Mouse (Mus musculus) ES-E14 (cell line): ENCODE measurements around the gene E2f4.

ENCODE experiments used
- CHD2 ChIP-seq: IDR thresholded peaks from 2 replicates; pipeline ENCODE4 v1.6.1; 2014; ENCODE audit warnings: mild to moderate bottlenecking, low read depth, low read length, inconsistent platforms
- HCFC1 ChIP-seq: IDR thresholded peaks from 2 replicates; pipeline ENCODE4 v1.6.1; 2012; ENCODE audit warnings: low read length, inconsistent platforms, borderline replicate concordance; ENCODE audit not compliant: insufficient read depth
- ZC3H11A ChIP-seq: IDR thresholded peaks from 2 replicates; pipeline ENCODE4 v1.6.1; 2012; ENCODE audit warnings: low read depth, mild to moderate bottlenecking, inconsistent platforms, low read length, borderline replicate concordance

DNA sequence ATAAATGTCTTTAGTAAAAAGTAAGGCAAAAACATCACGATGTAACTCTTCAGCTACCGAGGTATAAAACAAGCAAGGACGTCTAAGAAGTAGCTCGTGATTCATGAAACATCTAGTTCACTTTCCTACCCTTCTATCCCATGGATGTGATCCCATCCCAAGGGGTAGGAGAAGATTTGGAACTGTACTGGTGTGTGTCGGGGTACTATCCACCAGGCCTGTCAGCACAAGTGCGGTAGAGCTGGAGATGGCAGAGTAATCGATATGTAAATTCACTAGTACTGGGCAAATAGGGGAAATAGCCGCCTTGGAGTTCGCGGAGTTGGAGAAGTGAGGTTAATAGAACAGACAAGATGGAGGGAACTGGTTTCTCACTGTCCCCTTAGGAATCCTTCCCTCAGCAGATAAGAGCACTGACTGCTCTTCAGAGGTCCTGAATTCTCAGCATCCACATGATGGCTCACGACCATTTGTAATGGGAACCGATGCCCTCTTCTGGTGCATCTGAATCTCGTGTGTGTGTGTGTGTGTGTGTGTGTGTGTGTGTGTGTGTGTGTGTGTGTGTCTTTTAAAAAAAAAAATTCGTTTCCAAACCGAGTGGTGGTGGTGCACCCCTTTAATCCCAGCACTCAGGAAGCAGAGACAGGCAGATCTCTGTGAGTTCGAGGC, 34.1 kb upstream of the E2f4 start:
- no peak for TF ChIP-seq ZC3H11A
- TF ChIP-seq HCFC1, result no peak
- no peak for TF ChIP-seq CHD2
